Mouse (Mus musculus) E14TG2a.4 (cell line): ENCODE data around the gene Lmo4.

Experiments used
- CTCF ChIP-seq: conservative IDR thresholded peaks from 2 replicates; pipeline ENCODE4 v1.5.1; 2014; ENCODE audit warnings: low read length
- NANOG ChIP-seq: IDR thresholded peaks from 2 replicates; pipeline ENCODE4 v1.6.1; 2014; ENCODE audit warnings: borderline replicate concordance, low read length, mixed read lengths
- POU5F1 ChIP-seq: IDR thresholded peaks from 2 replicates; pipeline ENCODE4 v1.6.1; 2014; ENCODE audit warnings: low read length, borderline replicate concordance

- TF ChIP-seq CTCF (no peak), NANOG (no peak), POU5F1 (no peak)
These were observed 1.9 kb upstream of the Lmo4 start for GRCm38 (mm10) chr3:144206942-144207341.
